Comparison of ENCODE assay signal across 7 mouse cellular contexts in genomic region chr12:79970227-79970901, GRCm38 (mm10).
DNase-seq lines count a peak whose midpoint lies in the region; ATAC-seq lines count a peak whose summit lies in the region.

No protein-coding gene starts in this region.

- peaks cover 47% of the 10 kb centered on the region for H3K4me1 ChIP-seq in forebrain, embryonic 12.5 days
- H3K4me1 ChIP-seq in neural tube, embryonic 13.5 days (replicated peaks): peaks cover 68% of the 10 kb centered on the region

- H3K27ac ChIP-seq in forebrain, embryonic 12.5 days: peak overlapping the region; percentile 80
- peak overlapping the region; percentile 90 for H3K27ac ChIP-seq in neural tube, embryonic 13.5 days (replicated peaks)

- 0 out of 2 replicates have a peak, but pooled peaks cover 7% of the 10 kb centered on the region for H3K27me3 ChIP-seq in forebrain, embryonic 12.5 days
- H3K27me3 ChIP-seq in neural tube, embryonic 13.5 days: no peaks in the 10 kb centered on the region

- 32% methylated on average over 13 of the region's 13 CpGs for WGBS in forebrain, embryonic 12.5 days
- WGBS in neural tube, embryonic 13.5 days: 21% methylated on average over 13 of the region's 13 CpGs

- no peak overlapping the region for H3K4me2 ChIP-seq in forebrain, embryonic 12.5 days
- H3K4me2 ChIP-seq in neural tube, embryonic 13.5 days: 0 out of 2 replicates have a peak overlapping the region, but pooled peaks have one; percentile 11

- 0 out of 2 replicates have a peak overlapping the region, but pooled peaks have one; percentile 36 for H3K9ac ChIP-seq in forebrain, embryonic 12.5 days
- peak overlapping the region; percentile 50; the same call in 1 of the 2 replicates for H3K9ac ChIP-seq in neural tube, embryonic 13.5 days

- H3K36me3 ChIP-seq in forebrain, embryonic 12.5 days (replicated peaks): no peaks in the 10 kb centered on the region
- H3K36me3 ChIP-seq in neural tube, embryonic 13.5 days: no peaks in the 10 kb centered on the region

- H3K9me3 ChIP-seq in forebrain, embryonic 12.5 days: no peaks in the 10 kb centered on the region
- no peaks in the 10 kb centered on the region for H3K9me3 ChIP-seq in neural tube, embryonic 13.5 days

- intact Hi-C loops in heart, postnatal 10 days (cut with DNase I): loop anchor here (5.0 kb wide), 1 partner anchor 42 kb away; no protein-coding TSS in a partner anchor

- H3K4me3 ChIP-seq in forebrain, embryonic 12.5 days (replicated peaks): no peak overlapping the region
- H3K4me3 ChIP-seq in neural tube, embryonic 13.5 days: no peak overlapping the region

- ATAC-seq in forebrain, embryonic 12.5 days (ENCODE audit: low FRiP score): peak; percentile 51
- peak; percentile 69 for ATAC-seq in neural tube, embryonic 13.5 days (ENCODE audit: low read depth)
- ATAC-seq in megakaryocyte progenitor cell, adult 5-6 weeks (replicated peaks; ENCODE audit: poor library complexity): no peak

- DNase-seq in right cerebral cortex, postnatal 10 days (ENCODE audit: low spot score in 2 of 2): peak; percentile 77 to 82
- DNase-seq in right cerebral cortex, postnatal 14 days: no peak
- DNase-seq in heart, postnatal 10 days: peak; percentile 71 to 72
- peak; percentile 30 to 63 for DNase-seq in left cerebral cortex, adult 9 months (ENCODE audit: low spot score in 2 of 2)
